Mouse (Mus musculus) ES-Bruce4 (cell line): ENCODE data around the gene 4933428G20Rik. TPM values are rescaled to one million over a fixed set of nuclear protein-coding genes. Genes with fewer than 3 reads are reported as not detected.

Experiments used
- H3K27ac ChIP-seq: 2 replicates; pipeline ENCODE4 v1.5.1; 2012; ENCODE audit warnings: low read length, inconsistent platforms; ENCODE audit not compliant: insufficient read depth
- H3K27me3 ChIP-seq: 2 replicates; pipeline ENCODE4 v1.6.1; 2012; ENCODE audit warnings: mild to moderate bottlenecking, low read length, inconsistent platforms; ENCODE audit not compliant: control insufficient read depth, poor library complexity, insufficient read depth, severe bottlenecking
- H3K36me3 ChIP-seq: 2 replicates; pipeline ENCODE4 v1.6.1; 2012; ENCODE audit warnings: inconsistent platforms, mild to moderate bottlenecking, low read length, moderate library complexity; ENCODE audit not compliant: control insufficient read depth, poor library complexity, insufficient read depth, severe bottlenecking
- H3K4me1 ChIP-seq: one replicate; pipeline ENCODE4 v1.8.1; 2011; ENCODE audit warnings: low read length; ENCODE audit not compliant: control insufficient read depth, insufficient read depth
- H3K4me3 ChIP-seq: 2 replicates; pipeline ENCODE4 v1.5.1; 2011; ENCODE audit warnings: low read depth, mild to moderate bottlenecking, low read length
- H3K9ac ChIP-seq: 2 replicates; pipeline ENCODE4 v1.6.1; 2012; ENCODE audit warnings: low read depth, mild to moderate bottlenecking, inconsistent platforms; ENCODE audit not compliant: poor library complexity, severe bottlenecking
- H3K9me3 ChIP-seq: replicated peaks from 2 replicates; pipeline ENCODE4 v1.6.1; 2012; ENCODE audit warnings: mild to moderate bottlenecking, low read length, inconsistent platforms; ENCODE audit not compliant: control insufficient read depth, poor library complexity, insufficient read depth, severe bottlenecking
- CTCF ChIP-seq: IDR thresholded peaks from one replicate; pipeline ENCODE4 v1.8.1; 2011; ENCODE audit warnings: low read depth, low read length
- EP300 ChIP-seq: IDR thresholded peaks from 2 replicates; pipeline ENCODE4 v1.6.1; 2011; ENCODE audit warnings: low read depth, low read length; ENCODE audit not compliant: insufficient read depth
- POLR2A ChIP-seq: IDR thresholded peaks from one replicate; pipeline ENCODE4 v1.8.1; 2011; ENCODE audit warnings: low read length; ENCODE audit not compliant: insufficient read depth
- polyA plus RNA-seq: library from polyadenylated mRNA; stranded (reverse); fragments of >200 nt; gene quantifications from 2 replicates; pipeline ENCODE4 v1.2.4, GENCODE M21; 2011; ENCODE audit warnings: low read depth; ENCODE audit not compliant: missing spikeins, insufficient read depth, insufficient read length

4933428G20Rik gene
- polyA plus RNA-seq, 1 experiment: not detected

GRCm38 (mm10) chr11:97445999-97446511 lies 54.1 kb downstream of the 4933428G20Rik start:
- Histone ChIP-seq H3K9me3 (no peaks in the 10 kb centered on the region), H3K27me3 (no peaks in the 10 kb centered on the region), H3K9ac (no peak overlapping the region), H3K36me3 (peaks cover 22% of the 10 kb centered on the region), H3K4me3 (no peak overlapping the region), H3K4me1 (peaks cover 20% of the 10 kb centered on the region), H3K27ac (no peak overlapping the region)
- TF ChIP-seq EP300 (no peak), CTCF (no peak), POLR2A (no peak)

- Histone ChIP-seq H3K27ac (no peak overlapping the region), H3K27me3 (no peaks in the 10 kb centered on the region), H3K4me3 (no peak overlapping the region), H3K9ac (no peak overlapping the region), H3K36me3 (peaks cover 22% of the 10 kb centered on the region), H3K4me1 (peaks cover 20% of the 10 kb centered on the region), H3K9me3 (no peaks in the 10 kb centered on the region)
- no peak for TF ChIP-seq CTCF
- TF ChIP-seq EP300: no peak
- TF ChIP-seq POLR2A: no peak
Measured at GRCm38 (mm10) chr11:97445596-97445995, 54.5 kb downstream of the 4933428G20Rik start.

- peaks cover 28% of the 10 kb centered on the region for H3K4me1 ChIP-seq
- H3K4me3 ChIP-seq: no peak overlapping the region
- no peaks in the 10 kb centered on the region for H3K9me3 ChIP-seq
- H3K9ac ChIP-seq: no peak overlapping the region
- H3K27me3 ChIP-seq: no peaks in the 10 kb centered on the region
- peaks cover 17% of the 10 kb centered on the region for H3K36me3 ChIP-seq
- TF ChIP-seq EP300: no peak
- no peak for TF ChIP-seq CTCF
- no peak for TF ChIP-seq POLR2A
- no peak overlapping the region for H3K27ac ChIP-seq
Measured at GRCm38 (mm10) chr11:97442891-97443675, 57.1 kb downstream of the 4933428G20Rik start.

- Histone ChIP-seq H3K4me3 (0 out of 2 replicates have a peak overlapping the region, but pooled peaks have one; percentile 9), H3K9ac (peak overlapping the region; percentile 35), H3K4me1 (peaks cover 31% of the 10 kb centered on the region), H3K36me3 (peaks cover 13% of the 10 kb centered on the region), H3K27ac (peak overlapping the region; percentile 52; the same call in 1 of the 2 replicates), H3K9me3 (no peaks in the 10 kb centered on the region), H3K27me3 (no peaks in the 10 kb centered on the region)
- TF ChIP-seq EP300 (0 out of 2 replicates have a peak, but pooled peaks have one; percentile 42), CTCF (no peak), POLR2A (no peak)
Measured at GRCm38 (mm10) chr11:97441658-97442125, 58.4 kb downstream of the 4933428G20Rik start.

- Histone ChIP-seq H3K36me3 (peaks cover 13% of the 10 kb centered on the region), H3K27ac (peak overlapping the region; percentile 52; the same call in 1 of the 2 replicates), H3K4me1 (peaks cover 29% of the 10 kb centered on the region), H3K27me3 (no peaks in the 10 kb centered on the region), H3K4me3 (peak overlapping the region; percentile 51), H3K9me3 (no peaks in the 10 kb centered on the region), H3K9ac (peak overlapping the region; percentile 87)
- TF ChIP-seq POLR2A (no peak), CTCF (no peak), EP300 (no peak)
Measured at GRCm38 (mm10) chr11:97441036-97441657, 59.0 kb downstream of the 4933428G20Rik start.

Other genes starting within 250 kb of the 4933428G20Rik start
- gene Npepps, start 219.7 kb downstream of the 4933428G20Rik start, polyA plus RNA-seq: 213 and 223 TPM in 2 replicates
- 92.7 and 103 TPM in 2 replicates for gene Mrpl45, start 184.6 kb downstream of the 4933428G20Rik start, polyA plus RNA-seq
- gene Gpr179, start 148.3 kb downstream of the 4933428G20Rik start, polyA plus RNA-seq: 0.14 and 0.24 TPM in 2 replicates
- gene Socs7, start 137.8 kb downstream of the 4933428G20Rik start, polyA plus RNA-seq: 21.1 and 25.5 TPM in 2 replicates
- 30.3 and 32.5 TPM in 2 replicates for gene Arhgap23, start 84.8 kb downstream of the 4933428G20Rik start, polyA plus RNA-seq
- gene Srcin1, start 75.8 kb upstream of the 4933428G20Rik start, polyA plus RNA-seq: 7.7 and 8.3 TPM in 2 replicates
- 39.3 and 44.1 TPM in 2 replicates for gene Epop, start 129.4 kb upstream of the 4933428G20Rik start, polyA plus RNA-seq
- gene Mllt6, start 163.1 kb upstream of the 4933428G20Rik start, polyA plus RNA-seq: 23.7 and 25.2 TPM in 2 replicates
- gene Cisd3, start 185.5 kb upstream of the 4933428G20Rik start, polyA plus RNA-seq: 62.3 and 77.2 TPM in 2 replicates
- gene Pcgf2, start 200.2 kb upstream of the 4933428G20Rik start, polyA plus RNA-seq: 74.6 and 84.0 TPM in 2 replicates
- 296 and 332 TPM in 2 replicates for gene Psmb3, start 203.1 kb upstream of the 4933428G20Rik start, polyA plus RNA-seq
- gene Pip4k2b, start 244.4 kb upstream of the 4933428G20Rik start, polyA plus RNA-seq: 35.0 and 36.6 TPM in 2 replicates